Mouse (Mus musculus) liver, adult 2 months (tissue): ENCODE results near the gene Olfr906. TPM values are rescaled to one million over a fixed set of nuclear protein-coding genes. Genes with fewer than 3 reads are reported as not detected.

Source experiments
- DNase-seq: peaks from one replicate; pipeline ENCODE4 v3.0.0-alpha.2; 2011; ENCODE audit warnings: low read depth, low spot score; ENCODE audit errors: extremely low read depth
- H3K27ac ChIP-seq: fragments of 200-500 bp; replicated peaks from 2 replicates; pipeline ENCODE4 v1.5.1; 2012; ENCODE audit warnings: low read depth, mild to moderate bottlenecking, control low read depth, inconsistent platforms, low read length; ENCODE audit not compliant: insufficient read depth
- H3K27me3 ChIP-seq: fragments of 200-500 bp; 2 replicates; pipeline ENCODE4 v1.6.1; 2012; ENCODE audit warnings: mild to moderate bottlenecking, moderate library complexity, low read length, inconsistent platforms; ENCODE audit not compliant: control insufficient read depth, insufficient read depth
- H3K36me3 ChIP-seq: fragments of 200-500 bp; 2 replicates; pipeline ENCODE4 v1.6.1; 2012; ENCODE audit warnings: low read length, inconsistent platforms; ENCODE audit not compliant: control insufficient read depth, insufficient read depth
- H3K4me1 ChIP-seq: fragments of 200-500 bp; 2 replicates; pipeline ENCODE4 v1.6.1; 2011; ENCODE audit warnings: low read length; ENCODE audit not compliant: control insufficient read depth, insufficient read depth
- H3K4me3 ChIP-seq: fragments of 200-500 bp; 2 replicates; pipeline ENCODE4 v1.5.1; 2011; ENCODE audit warnings: low read depth, mild to moderate bottlenecking, control low read depth, low read length, moderate library complexity; ENCODE audit not compliant: insufficient read depth
- H3K79me2 ChIP-seq: fragments of 200-500 bp; 2 replicates; pipeline ENCODE4 v1.6.1; 2012; ENCODE audit warnings: inconsistent platforms, mild to moderate bottlenecking, low read length, moderate library complexity; ENCODE audit not compliant: control insufficient read depth, insufficient read depth
- H3K9ac ChIP-seq: fragments of 200-500 bp; 2 replicates; pipeline ENCODE4 v1.6.1; 2012; ENCODE audit warnings: low read depth, mild to moderate bottlenecking, control low read depth, inconsistent platforms, low read length
- CTCF ChIP-seq: fragments of 200-500 bp; IDR thresholded peaks from 2 replicates; pipeline ENCODE4 v1.5.1; 2011; ENCODE audit warnings: low read depth, low read length, control low read depth
- POLR2A ChIP-seq: fragments of 200-500 bp; IDR thresholded peaks from 2 replicates; pipeline ENCODE4 v1.6.1; 2011; ENCODE audit warnings: low read length, control low read depth; ENCODE audit not compliant: insufficient read depth; ENCODE audit errors: extremely low read depth
- WGBS: fragments of 180-500 bp; shearing (Covaris S2); methylation state at CpG from one replicate; pipeline ENCODE4 v1.1.7; 2018; 5-methylcytosine and 5-hydroxymethylcytosine counted together
- polyA plus RNA-seq: library from polyadenylated mRNA; depleted of rRNA; stranded (reverse); fragments of >200 nt; gene quantifications from 2 replicates; pipeline ENCODE4 v1.2.3, GENCODE M21; 2012; rRNA removed
- total RNA-seq: library from RNA; depleted of rRNA; stranded (reverse); fragments of >200 nt; gene quantifications from 2 replicates; pipeline ENCODE4 v1.2.3, GENCODE M21; 2014; rRNA removed

Olfr906 gene
- total RNA-seq = not detected in 2 replicates
- not detected in 2 replicates for polyA plus RNA-seq

- no peaks in the 10 kb centered on the region for H3K79me2 ChIP-seq
- no peak within 1 kb of the TSS for H3K9ac ChIP-seq
- H3K4me3 ChIP-seq = no peak within 1 kb of the TSS
- no peak for DNase-seq
- no peaks in the 10 kb centered on the region for H3K36me3 ChIP-seq
- TF ChIP-seq POLR2A (no peak), CTCF (no peak)
- H3K27me3 ChIP-seq = no peaks in the 10 kb centered on the region
- WGBS = 69% methylated on average over 3 of the region's 3 CpGs
- H3K27ac ChIP-seq = no peak within 1 kb of the TSS
- no peaks in the 10 kb centered on the region for H3K4me1 ChIP-seq
Observed at GRCm38 (mm10) chr9:38486785-38487184, at the start of gene Olfr906. Olfr906 (plus strand) TSS chr9:38487085.

- Histone ChIP-seq H3K27ac (no peak within 1 kb of the TSS), H3K27me3 (no peaks in the 10 kb centered on the region), H3K4me1 (no peaks in the 10 kb centered on the region), H3K4me3 (no peak within 1 kb of the TSS), H3K36me3 (no peaks in the 10 kb centered on the region), H3K79me2 (no peaks in the 10 kb centered on the region), H3K9ac (no peak within 1 kb of the TSS)
- TF ChIP-seq POLR2A = no peak
- no peak for TF ChIP-seq CTCF
- WGBS = 88% methylated on average over 5 of the region's 5 CpGs
- DNase-seq = no peak
Observed at GRCm38 (mm10) chr9:38447352-38447751, 39.5 kb upstream of the Olfr906 start, which contains the start of gene Olfr902. Olfr902 (plus strand) TSS chr9:38447652.

GRCm38 (mm10) chr9:38462844-38463243 lies 24.0 kb upstream of the Olfr906 start, which contains the start of gene Olfr904:
Olfr904 (plus strand) TSS chr9:38463144.
- TF ChIP-seq CTCF (no peak), POLR2A (no peak)
- H3K27me3 ChIP-seq = no peaks in the 10 kb centered on the region
- H3K4me3 ChIP-seq = no peak within 1 kb of the TSS
- H3K36me3 ChIP-seq = no peaks in the 10 kb centered on the region
- DNase-seq = no peak
- H3K79me2 ChIP-seq = no peaks in the 10 kb centered on the region
- H3K27ac ChIP-seq = no peak within 1 kb of the TSS
- H3K9ac ChIP-seq = no peak within 1 kb of the TSS
- H3K4me1 ChIP-seq = no peaks in the 10 kb centered on the region

GRCm38 (mm10) chr9:38470807-38471206 lies 16.1 kb upstream of the Olfr906 start, which contains the start of gene Olfr905:
Olfr905 (plus strand) TSS chr9:38471107.
- no peak within 1 kb of the TSS for H3K9ac ChIP-seq
- H3K27me3 ChIP-seq = no peaks in the 10 kb centered on the region
- H3K27ac ChIP-seq = no peak within 1 kb of the TSS
- no peak for TF ChIP-seq POLR2A
- no peak for TF ChIP-seq CTCF
- no peaks in the 10 kb centered on the region for H3K36me3 ChIP-seq
- H3K79me2 ChIP-seq = no peaks in the 10 kb centered on the region
- H3K4me3 ChIP-seq = no peak within 1 kb of the TSS
- no peaks in the 10 kb centered on the region for H3K4me1 ChIP-seq
- DNase-seq = no peak

- Histone ChIP-seq H3K4me3 (no peak within 1 kb of the TSS), H3K27ac (no peak within 1 kb of the TSS), H3K9ac (no peak within 1 kb of the TSS), H3K36me3 (no peaks in the 10 kb centered on the region), H3K79me2 (no peaks in the 10 kb centered on the region), H3K4me1 (no peaks in the 10 kb centered on the region), H3K27me3 (no peaks in the 10 kb centered on the region)
- 75% methylated on average over 2 of the region's 2 CpGs for WGBS
- TF ChIP-seq CTCF (no peak), POLR2A (no peak)
- no peak for DNase-seq
Observed at GRCm38 (mm10) chr9:38495501-38495900, 8.6 kb downstream of the Olfr906 start, which contains the start of gene Olfr907. Olfr907 (plus strand) TSS chr9:38495801.

GRCm38 (mm10) chr9:38512353-38512752 lies 25.5 kb downstream of the Olfr906 start:
- Histone ChIP-seq H3K36me3 (no peaks in the 10 kb centered on the region), H3K79me2 (no peaks in the 10 kb centered on the region), H3K4me3 (no peak overlapping the region), H3K27ac (no peak overlapping the region), H3K4me1 (no peaks in the 10 kb centered on the region), H3K9ac (no peak overlapping the region), H3K27me3 (no peaks in the 10 kb centered on the region)
- 57% methylated on average over 2 of the region's 2 CpGs for WGBS
- TF ChIP-seq CTCF = no peak
- no peak for TF ChIP-seq POLR2A
- no peak for DNase-seq
